Mouse (Mus musculus) embryo, embryonic 11 days (tissue): ENCODE results near the gene Spef1.

Experiments used
- DNase-seq: peaks from one replicate; pipeline ENCODE4 v3.0.0-alpha.2; 2015

Gene Spef1

GRCm38 (mm10) chr2:131171401-131172104 is 15.5 kb downstream of the Spef1 start:
- DNase-seq = no peak

GRCm38 (mm10) chr2:131170936-131171335 is 16.1 kb downstream of the Spef1 start:
- no peak for DNase-seq

GRCm38 (mm10) chr2:131168914-131169313 is 18.2 kb downstream of the Spef1 start:
- DNase-seq = no peak

GRCm38 (mm10) chr2:131167984-131168383 is 19.1 kb downstream of the Spef1 start:
- no peak for DNase-seq

- no peak for DNase-seq
Observed at GRCm38 (mm10) chr2:131166172-131166571, 20.9 kb downstream of the Spef1 start.

GRCm38 (mm10) chr2:131163924-131164323 is 23.2 kb downstream of the Spef1 start:
- no peak for DNase-seq

- peak; percentile 60 for DNase-seq
Observed at GRCm38 (mm10) chr2:131160671-131161111, 26.4 kb downstream of the Spef1 start.

GRCm38 (mm10) chr2:131159938-131160581 is 27.0 kb downstream of the Spef1 start, which contains the start of gene 1700037H04Rik:
Gene 1700037H04Rik, minus strand, starts transcription at chr2:131160081.
- DNase-seq = peak; percentile 99

GRCm38 (mm10) chr2:131159491-131159910 is 27.6 kb downstream of the Spef1 start:
- DNase-seq = peak; percentile 62

GRCm38 (mm10) chr2:131156987-131157386 is 30.1 kb downstream of the Spef1 start:
- no peak for DNase-seq

- no peak for DNase-seq
Observed at GRCm38 (mm10) chr2:131154036-131154435, 33.0 kb downstream of the Spef1 start.

- no peak for DNase-seq
Observed at GRCm38 (mm10) chr2:131152166-131152730, 34.8 kb downstream of the Spef1 start.

- no peak for DNase-seq
Observed at GRCm38 (mm10) chr2:131149254-131149578, 37.9 kb downstream of the Spef1 start.

GRCm38 (mm10) chr2:131148353-131149253 is 38.5 kb downstream of the Spef1 start:
- no peak for DNase-seq

GRCm38 (mm10) chr2:131147043-131147365 is 40.1 kb downstream of the Spef1 start:
- no peak for DNase-seq

- DNase-seq = no peak
Observed at GRCm38 (mm10) chr2:131146193-131147042, 40.7 kb downstream of the Spef1 start.

GRCm38 (mm10) chr2:131145536-131145935 is 41.5 kb downstream of the Spef1 start:
- no peak for DNase-seq

- no peak for DNase-seq
Observed at GRCm38 (mm10) chr2:131145121-131145520, 42.0 kb downstream of the Spef1 start.

GRCm38 (mm10) chr2:131143007-131143780 is 43.9 kb downstream of the Spef1 start:
- no peak for DNase-seq

- DNase-seq = peak; percentile 77
Observed at GRCm38 (mm10) chr2:131142592-131142991, 44.5 kb downstream of the Spef1 start.

- no peak for DNase-seq
Observed at GRCm38 (mm10) chr2:131141336-131141986, 45.6 kb downstream of the Spef1 start.
